Mouse (Mus musculus) forebrain, embryonic 12.5 days (tissue): ENCODE data around the gene Gm37240. TPM values are rescaled to one million over a fixed set of nuclear protein-coding genes. Genes with fewer than 3 reads are reported as not detected.

Source experiments
- ATAC-seq: fragments of 200-750 bp; cut with Nextera tagmentation; 2 replicates; pipeline ENCODE4 v1.8.0; 2017; ENCODE audit warnings: moderate TSS enrichment; ENCODE audit not compliant: low FRiP score
- H3K27ac ChIP-seq: fragments of 300-500 bp; sonication (generic); 2 replicates; pipeline ENCODE4 v1.5.1; 2016; ENCODE audit warnings: mild to moderate bottlenecking
- H3K27me3 ChIP-seq: fragments of 300-500 bp; sonication (generic); 2 replicates; pipeline ENCODE4 v1.6.1; 2016; ENCODE audit warnings: mild to moderate bottlenecking
- H3K36me3 ChIP-seq: fragments of 300-500 bp; sonication (generic); replicated peaks from 2 replicates; pipeline ENCODE4 v1.6.1; 2016; ENCODE audit warnings: mild to moderate bottlenecking
- H3K4me1 ChIP-seq: fragments of 300-500 bp; sonication (generic); 2 replicates; pipeline ENCODE4 v1.6.1; 2016
- H3K4me2 ChIP-seq: fragments of 300-500 bp; sonication (generic); 2 replicates; pipeline ENCODE4 v1.6.1; 2016; ENCODE audit warnings: mild to moderate bottlenecking, moderate library complexity
- H3K4me3 ChIP-seq: fragments of 300-500 bp; sonication (generic); replicated peaks from 2 replicates; pipeline ENCODE4 v1.5.1; 2016; ENCODE audit warnings: mild to moderate bottlenecking
- H3K9ac ChIP-seq: fragments of 300-500 bp; sonication (generic); 2 replicates; pipeline ENCODE4 v1.6.1; 2016; ENCODE audit warnings: mild to moderate bottlenecking
- H3K9me3 ChIP-seq: fragments of 300-500 bp; sonication (generic); 2 replicates; pipeline ENCODE4 v1.6.1; 2016
- WGBS: fragments of 180-500 bp; shearing (Covaris S2); methylation state at CpG from one replicate; pipeline ENCODE4 v1.1.7; 2016; 5-methylcytosine and 5-hydroxymethylcytosine counted together
- polyA plus RNA-seq: library from polyadenylated mRNA; unstranded; fragments of >200 nt; fragmentation: Nextera tagmentation; extraction: Ambion mirVana; gene quantifications from 2 replicates; pipeline ENCODE4 v1.2.1, GENCODE M21; 2016

Gm37240 gene
- polyA plus RNA-seq, 1 experiment from 2014 or later = 0.57 TPM

- no peak overlapping the region for H3K4me3 ChIP-seq
- H3K36me3 ChIP-seq = no peaks in the 10 kb centered on the region
- H3K4me2 ChIP-seq = no peak overlapping the region
- no peak for ATAC-seq
- H3K4me1 ChIP-seq = peaks cover 4% of the 10 kb centered on the region; the same call in 1 of the 2 replicates
- no peak overlapping the region for H3K9ac ChIP-seq
- no peaks in the 10 kb centered on the region for H3K9me3 ChIP-seq
- H3K27me3 ChIP-seq = no peaks in the 10 kb centered on the region
- 92% methylated on average over 3 of the region's 3 CpGs for WGBS
- H3K27ac ChIP-seq = no peak overlapping the region
These were observed 509.8 kb downstream of the Gm37240 start for GRCm38 (mm10) chr3:85377505-85377904.

- Histone ChIP-seq H3K4me2 (no peak overlapping the region), H3K27ac (no peak overlapping the region), H3K27me3 (no peaks in the 10 kb centered on the region), H3K9me3 (no peaks in the 10 kb centered on the region), H3K36me3 (no peaks in the 10 kb centered on the region), H3K9ac (no peak overlapping the region), H3K4me3 (no peak overlapping the region), H3K4me1 (peaks cover 4% of the 10 kb centered on the region; the same call in 1 of the 2 replicates)
- no peak for ATAC-seq
- 84% methylated on average over 2 of the region's 2 CpGs for WGBS
These were observed 510.8 kb downstream of the Gm37240 start for GRCm38 (mm10) chr3:85376541-85376940.

- 68% methylated on average over 3 of the region's 3 CpGs for WGBS
- ATAC-seq = no peak
- Histone ChIP-seq H3K36me3 (no peaks in the 10 kb centered on the region), H3K4me1 (0 out of 2 replicates have a peak, but pooled peaks cover 2% of the 10 kb centered on the region), H3K27me3 (no peaks in the 10 kb centered on the region), H3K4me3 (no peak overlapping the region), H3K4me2 (no peak overlapping the region), H3K27ac (no peak overlapping the region), H3K9ac (no peak overlapping the region), H3K9me3 (no peaks in the 10 kb centered on the region)
These were observed 514.3 kb downstream of the Gm37240 start for GRCm38 (mm10) chr3:85373039-85373438.

DNA sequence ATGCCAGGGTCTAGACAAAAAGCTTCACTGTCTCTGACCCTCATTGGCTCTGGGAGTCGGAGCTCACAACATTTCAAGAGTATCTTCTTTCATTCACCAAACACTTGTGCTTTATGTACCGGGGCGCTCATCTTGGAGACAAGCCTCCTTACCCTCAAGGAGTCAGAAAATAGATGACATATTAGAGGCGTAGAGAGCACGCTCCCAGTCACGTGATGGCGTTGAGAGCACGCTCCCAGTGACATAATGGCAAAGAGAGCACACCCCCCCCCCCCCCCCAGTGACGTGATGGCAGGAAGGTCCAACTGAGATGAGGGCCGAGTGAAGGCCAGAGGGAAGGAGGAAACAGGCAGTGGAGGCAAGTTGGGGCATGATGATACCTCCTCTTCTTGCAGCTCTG, 517.5 kb downstream of the Gm37240 start:
- no peaks in the 10 kb centered on the region for H3K9me3 ChIP-seq

GRCm38 (mm10) chr3:85369157-85369556, 518.2 kb downstream of the Gm37240 start:
- Histone ChIP-seq H3K36me3 (no peaks in the 10 kb centered on the region), H3K4me2 (no peak overlapping the region), H3K27ac (no peak overlapping the region), H3K9me3 (no peaks in the 10 kb centered on the region), H3K9ac (no peak overlapping the region), H3K4me3 (no peak overlapping the region), H3K27me3 (no peaks in the 10 kb centered on the region), H3K4me1 (0 out of 2 replicates have a peak, but pooled peaks cover 2% of the 10 kb centered on the region)
- no peak for ATAC-seq
- 82% methylated on average over 5 of the region's 5 CpGs for WGBS

More for the DNA sequence above, 517.5 kb downstream of the Gm37240 start:
- Histone ChIP-seq H3K9ac (no peak overlapping the region), H3K4me1 (0 out of 2 replicates have a peak, but pooled peaks cover 2% of the 10 kb centered on the region), H3K36me3 (no peaks in the 10 kb centered on the region), H3K4me2 (no peak overlapping the region), H3K27ac (no peak overlapping the region), H3K27me3 (no peaks in the 10 kb centered on the region), H3K4me3 (no peak overlapping the region)
- no peak for ATAC-seq
- 87% methylated on average over 10 of the region's 10 CpGs for WGBS

DNA sequence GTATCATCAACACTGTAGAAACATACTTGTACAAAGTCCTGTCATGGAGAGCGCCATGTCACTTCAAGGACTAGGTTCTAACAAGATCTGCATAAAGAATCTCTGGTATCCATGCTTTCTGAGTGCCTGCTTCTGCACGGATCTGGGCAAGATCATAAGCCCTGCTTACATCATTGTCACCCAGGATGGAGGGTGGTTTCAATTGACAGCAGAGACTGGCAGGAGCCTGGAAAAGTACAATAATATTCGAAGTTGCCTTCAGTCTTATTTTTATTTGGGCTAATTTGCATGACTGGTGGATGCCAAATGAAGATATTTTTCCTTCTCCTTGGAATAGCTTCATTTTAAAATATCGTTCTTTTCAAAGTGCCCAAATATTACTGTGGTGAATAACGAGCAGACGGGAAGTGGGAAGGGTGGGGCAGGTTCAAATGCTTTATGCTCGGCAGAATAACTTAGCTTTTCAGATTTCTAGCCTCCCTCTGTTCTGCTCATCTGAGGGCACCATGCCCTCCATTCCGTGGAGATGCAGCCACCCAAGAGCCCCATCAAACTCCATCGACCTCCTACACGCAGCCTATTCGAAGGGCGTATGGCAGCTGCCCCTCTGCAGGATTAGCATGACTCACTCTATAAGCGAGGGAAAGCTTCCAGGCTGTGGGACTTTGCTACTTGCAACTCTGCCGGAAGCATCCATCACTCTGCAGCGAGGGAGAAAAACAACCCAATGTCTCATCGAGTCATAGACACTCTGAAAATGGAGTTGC, 518.8 kb downstream of the Gm37240 start:
- no peak overlapping the region for H3K4me2 ChIP-seq
- H3K27me3 ChIP-seq = no peaks in the 10 kb centered on the region
- no peaks in the 10 kb centered on the region for H3K9me3 ChIP-seq
- no peak overlapping the region for H3K9ac ChIP-seq
- WGBS = 83% methylated on average over 16 of the region's 16 CpGs
- H3K4me3 ChIP-seq = no peak overlapping the region
- no peak overlapping the region for H3K27ac ChIP-seq
- ATAC-seq = no peak
- 0 out of 2 replicates have a peak, but pooled peaks cover 2% of the 10 kb centered on the region for H3K4me1 ChIP-seq
- no peaks in the 10 kb centered on the region for H3K36me3 ChIP-seq

DNA sequence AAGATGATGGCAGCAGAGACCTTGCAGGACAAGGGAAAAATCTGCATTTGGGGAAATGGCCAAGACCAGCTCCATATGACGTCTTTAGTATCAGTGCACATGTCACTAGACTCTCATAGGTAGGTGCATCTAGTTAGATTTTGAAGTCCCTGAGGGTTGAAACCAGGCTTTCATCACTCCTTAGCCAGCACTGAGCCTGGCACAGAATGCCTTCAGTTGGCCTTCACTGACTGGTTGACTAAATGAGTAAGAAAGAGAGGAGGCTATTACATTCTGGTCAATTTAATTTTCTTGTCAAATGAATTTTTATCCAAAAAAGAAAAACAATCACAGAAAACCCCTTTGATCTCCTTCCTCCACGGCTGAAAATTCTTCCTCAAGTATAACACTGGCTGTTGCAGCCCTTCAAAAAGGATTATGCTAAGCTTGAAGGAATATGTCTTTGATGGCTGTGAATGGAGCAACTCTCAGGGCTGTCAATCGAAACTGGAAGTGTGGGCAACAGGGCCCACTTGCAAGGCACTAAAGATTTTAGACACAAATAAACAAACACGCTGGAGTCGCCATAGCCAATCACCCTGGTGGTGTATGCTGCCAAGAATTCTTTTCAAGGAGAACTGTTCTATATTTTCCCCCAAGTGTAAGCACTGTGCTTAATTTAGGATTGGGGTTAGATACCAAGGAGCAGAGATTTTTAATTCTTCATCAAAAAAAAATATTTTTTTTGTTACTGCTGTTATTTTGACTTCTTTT, 522.6 kb downstream of the Gm37240 start:
- H3K4me3 ChIP-seq = no peak overlapping the region
- H3K36me3 ChIP-seq = no peaks in the 10 kb centered on the region
- no peak overlapping the region for H3K9ac ChIP-seq
- H3K27ac ChIP-seq = no peak overlapping the region
- H3K4me2 ChIP-seq = no peak overlapping the region
- no peaks in the 10 kb centered on the region for H3K27me3 ChIP-seq
- H3K9me3 ChIP-seq = no peaks in the 10 kb centered on the region
- 52% methylated on average over 5 of the region's 5 CpGs for WGBS
- no peak for ATAC-seq
- 0 out of 2 replicates have a peak, but pooled peaks cover 2% of the 10 kb centered on the region for H3K4me1 ChIP-seq

DNA sequence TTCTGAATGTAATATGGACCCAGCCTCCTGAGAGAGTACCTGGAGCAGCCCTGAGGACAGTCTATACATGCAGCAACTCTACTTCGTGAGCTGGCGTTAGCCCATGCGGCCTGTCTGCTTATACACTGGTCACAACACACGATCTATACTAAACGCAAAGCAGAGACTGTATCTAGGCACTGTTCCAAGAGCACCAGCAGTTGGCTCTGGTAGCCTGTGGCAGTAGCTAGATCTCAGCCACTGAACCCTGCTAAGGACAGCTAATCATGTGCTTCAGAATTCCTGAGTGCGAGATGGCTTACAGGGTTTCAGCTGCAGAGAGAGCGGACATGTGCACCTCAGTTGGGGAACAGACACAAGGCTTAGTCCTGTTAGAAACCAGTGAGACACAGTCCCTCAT, 524.4 kb downstream of the Gm37240 start:
- Histone ChIP-seq H3K9ac (no peak overlapping the region; the same call in 1 of the 2 replicates), H3K4me3 (no peak overlapping the region), H3K27ac (no peak overlapping the region), H3K4me1 (no peaks in the 10 kb centered on the region), H3K27me3 (no peaks in the 10 kb centered on the region), H3K4me2 (no peak overlapping the region), H3K9me3 (no peaks in the 10 kb centered on the region), H3K36me3 (no peaks in the 10 kb centered on the region)
- ATAC-seq = no peak
- 90% methylated on average over 7 of the region's 7 CpGs for WGBS

DNA sequence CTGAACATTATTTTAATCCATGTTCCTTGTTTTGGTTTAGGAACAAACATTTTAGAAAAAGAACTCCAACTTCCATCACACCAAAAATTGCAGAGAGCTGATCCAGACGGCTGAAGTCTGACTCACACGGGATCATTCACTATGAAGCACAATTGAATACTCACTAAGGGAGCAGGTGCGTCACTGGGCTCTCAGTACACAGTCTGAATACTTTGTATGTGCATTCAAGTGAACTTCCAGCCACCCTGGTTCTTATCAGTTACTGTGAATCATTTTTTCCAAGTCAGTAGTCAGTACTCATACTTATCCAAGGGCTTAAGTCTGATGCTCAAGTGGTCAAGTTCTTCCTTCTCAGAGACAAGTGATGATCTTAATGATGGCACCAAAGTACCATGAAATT, 530.9 kb downstream of the Gm37240 start:
- ATAC-seq = no peak
- Histone ChIP-seq H3K9ac (no peak overlapping the region), H3K27me3 (no peaks in the 10 kb centered on the region), H3K27ac (no peak overlapping the region), H3K4me2 (no peak overlapping the region), H3K4me1 (no peaks in the 10 kb centered on the region), H3K4me3 (no peak overlapping the region), H3K9me3 (no peaks in the 10 kb centered on the region), H3K36me3 (no peaks in the 10 kb centered on the region)
- WGBS = 90% methylated on average over 3 of the region's 3 CpGs

GRCm38 (mm10) chr3:85348021-85348420, 539.3 kb downstream of the Gm37240 start:
- H3K4me1 ChIP-seq = no peaks in the 10 kb centered on the region
- H3K4me2 ChIP-seq = no peak overlapping the region
- H3K9me3 ChIP-seq = no peaks in the 10 kb centered on the region
- H3K27me3 ChIP-seq = no peaks in the 10 kb centered on the region
- no peak for ATAC-seq
- no peaks in the 10 kb centered on the region for H3K36me3 ChIP-seq
- no peak overlapping the region for H3K27ac ChIP-seq
- no peak overlapping the region for H3K9ac ChIP-seq
- 79% methylated on average over 6 of the region's 6 CpGs for WGBS
- no peak overlapping the region for H3K4me3 ChIP-seq

- no peaks in the 10 kb centered on the region for H3K9me3 ChIP-seq
- H3K27ac ChIP-seq = no peak overlapping the region
- peaks cover 22% of the 10 kb centered on the region for H3K4me1 ChIP-seq
- 89% methylated on average over 12 of the region's 12 CpGs for WGBS
- no peak overlapping the region for H3K9ac ChIP-seq
- no peak overlapping the region for H3K4me2 ChIP-seq
- no peaks in the 10 kb centered on the region for H3K27me3 ChIP-seq
- ATAC-seq = no peak
- no peak overlapping the region for H3K4me3 ChIP-seq
- H3K36me3 ChIP-seq = no peaks in the 10 kb centered on the region
These were observed 546.0 kb downstream of the Gm37240 start for GRCm38 (mm10) chr3:85341103-85341860.

DNA sequence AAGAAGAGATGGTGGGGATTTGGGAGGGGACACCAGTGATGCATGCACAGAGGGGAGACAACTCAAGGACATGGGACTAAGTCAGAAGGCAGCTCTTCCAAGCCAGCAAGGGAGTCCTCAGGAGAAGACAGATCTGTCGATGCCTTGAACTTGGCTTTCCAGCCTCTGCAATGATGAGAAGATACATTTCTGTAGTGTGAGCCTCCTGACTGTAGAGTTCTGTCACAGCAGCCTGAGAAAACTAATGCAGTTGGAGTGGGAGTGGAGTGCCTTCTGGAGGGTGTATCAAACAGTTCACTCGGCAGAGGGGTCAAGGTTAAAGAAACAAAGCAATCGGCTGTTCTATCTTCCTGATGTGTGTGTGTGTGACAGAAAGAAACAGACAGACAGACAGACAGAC, 546.8 kb downstream of the Gm37240 start:
- Histone ChIP-seq H3K9me3 (no peaks in the 10 kb centered on the region), H3K36me3 (no peaks in the 10 kb centered on the region), H3K27ac (no peak overlapping the region), H3K4me2 (no peak overlapping the region), H3K4me3 (no peak overlapping the region), H3K27me3 (no peaks in the 10 kb centered on the region), H3K9ac (no peak overlapping the region), H3K4me1 (peaks cover 22% of the 10 kb centered on the region)
- 69% methylated on average over 3 of the region's 3 CpGs for WGBS
- ATAC-seq = no peak
